Mouse (Mus musculus) kidney, embryonic 16.5 days (tissue): ENCODE measurements around the gene Lgsn. TPM values are rescaled to one million over a fixed set of nuclear protein-coding genes. Genes with fewer than 3 reads are reported as not detected.
A peak's percentile ranks its signal among the peaks of the same experiment; 100 is the strongest.

ENCODE experiments used
- ATAC-seq: fragments of 200-750 bp; cut with Nextera tagmentation; 2 replicates; pipeline ENCODE4 v1.8.0; 2017; ENCODE audit warnings: moderate TSS enrichment; ENCODE audit not compliant: low FRiP score, low TSS enrichment
- H3K27ac ChIP-seq: fragments of 300-500 bp; sonication (generic); 2 replicates; pipeline ENCODE4 v1.5.1; 2014; ENCODE audit warnings: low read length
- H3K27me3 ChIP-seq: fragments of 300-500 bp; sonication (generic); 2 replicates; pipeline ENCODE4 v1.6.1; 2014; ENCODE audit warnings: low read length, control low read depth, mixed read lengths; ENCODE audit not compliant: insufficient read depth
- H3K36me3 ChIP-seq: fragments of 300-500 bp; sonication (generic); 2 replicates; pipeline ENCODE4 v1.6.1; 2014; ENCODE audit warnings: low read length, control low read depth, mixed read lengths; ENCODE audit not compliant: insufficient read depth
- H3K4me1 ChIP-seq: fragments of 300-500 bp; sonication (generic); 2 replicates; pipeline ENCODE4 v1.6.1; 2014; ENCODE audit warnings: low read length, control low read depth, mixed read lengths; ENCODE audit not compliant: insufficient read depth
- H3K4me2 ChIP-seq: fragments of 300-500 bp; sonication (generic); replicated peaks from 2 replicates; pipeline ENCODE4 v1.6.1; 2014; ENCODE audit warnings: low read depth, low read length
- H3K4me3 ChIP-seq: fragments of 300-500 bp; sonication (generic); 2 replicates; pipeline ENCODE4 v1.5.1; 2014; ENCODE audit warnings: mild to moderate bottlenecking, low read length
- H3K9ac ChIP-seq: fragments of 300-500 bp; sonication (generic); replicated peaks from 2 replicates; pipeline ENCODE4 v1.6.1; 2014; ENCODE audit warnings: low read length
- H3K9me3 ChIP-seq: fragments of 300-500 bp; sonication (generic); 2 replicates; pipeline ENCODE4 v1.6.1; 2016; ENCODE audit warnings: low read length, control low read depth
- WGBS: fragments of 180-500 bp; shearing (Covaris S2); extraction: QIAGEN DNeasy Blood & Tissue Kit; methylation state at CpG from one replicate; pipeline ENCODE4 v1.1.7; 2014; 5-methylcytosine and 5-hydroxymethylcytosine counted together
- polyA plus RNA-seq: library from polyadenylated mRNA; unstranded; fragments of >200 nt; fragmentation: Nextera tagmentation; extraction: Ambion mirVana; gene quantifications from 2 replicates; pipeline ENCODE4 v1.2.1, GENCODE M21; 2015

The Lgsn gene
- polyA plus RNA-seq, 1 experiment from 2014 or later: not detected

- Histone ChIP-seq H3K9me3 (no peaks in the 10 kb centered on the region), H3K27me3 (no peaks in the 10 kb centered on the region), H3K36me3 (no peaks in the 10 kb centered on the region), H3K4me2 (no peak overlapping the region), H3K4me1 (no peaks in the 10 kb centered on the region), H3K4me3 (no peak overlapping the region), H3K27ac (no peak overlapping the region), H3K9ac (no peak overlapping the region)
- WGBS: 50% methylated on average over 18 of the region's 18 CpGs
- ATAC-seq: peak; percentile 70; the same call in 1 of the 2 replicates
Measured at GRCm38 (mm10) chr1:31164527-31165189, 11.5 kb upstream of the Lgsn start.

GRCm38 (mm10) chr1:31165326-31166121, 10.7 kb upstream of the Lgsn start:
- Histone ChIP-seq H3K36me3 (no peaks in the 10 kb centered on the region), H3K4me1 (no peaks in the 10 kb centered on the region), H3K9me3 (no peaks in the 10 kb centered on the region), H3K4me2 (no peak overlapping the region), H3K4me3 (no peak overlapping the region), H3K9ac (no peak overlapping the region), H3K27me3 (no peaks in the 10 kb centered on the region), H3K27ac (no peak overlapping the region)
- 87% methylated on average over 7 of the region's 7 CpGs for WGBS
- no peak for ATAC-seq

GRCm38 (mm10) chr1:31175401-31175800, 800 bp upstream of the Lgsn start:
- 79% methylated on average over 3 of the region's 3 CpGs for WGBS
- no peak overlapping the region for H3K27ac ChIP-seq
- H3K4me1 ChIP-seq: no peaks in the 10 kb centered on the region
- no peaks in the 10 kb centered on the region for H3K36me3 ChIP-seq
- H3K27me3 ChIP-seq: no peaks in the 10 kb centered on the region
- no peak for ATAC-seq
- H3K9me3 ChIP-seq: no peaks in the 10 kb centered on the region
- no peak overlapping the region for H3K9ac ChIP-seq
- H3K4me3 ChIP-seq: no peak overlapping the region
- H3K4me2 ChIP-seq: no peak overlapping the region

GRCm38 (mm10) chr1:31178264-31178663, 2.1 kb downstream of the Lgsn start:
- no peak overlapping the region for H3K4me2 ChIP-seq
- H3K4me3 ChIP-seq: no peak overlapping the region
- no peak for ATAC-seq
- 71% methylated on average over 1 of the region's 1 CpGs for WGBS
- no peaks in the 10 kb centered on the region for H3K27me3 ChIP-seq
- no peaks in the 10 kb centered on the region for H3K9me3 ChIP-seq
- no peak overlapping the region for H3K27ac ChIP-seq
- H3K4me1 ChIP-seq: no peaks in the 10 kb centered on the region
- no peaks in the 10 kb centered on the region for H3K36me3 ChIP-seq
- H3K9ac ChIP-seq: no peak overlapping the region

GRCm38 (mm10) chr1:31190237-31190866, 14.2 kb downstream of the Lgsn start:
- WGBS: 52% methylated on average over 10 of the region's 10 CpGs
- Histone ChIP-seq H3K27ac (no peak overlapping the region), H3K9me3 (no peaks in the 10 kb centered on the region), H3K4me2 (no peak overlapping the region), H3K36me3 (no peaks in the 10 kb centered on the region), H3K4me1 (no peaks in the 10 kb centered on the region), H3K4me3 (no peak overlapping the region), H3K9ac (no peak overlapping the region), H3K27me3 (no peaks in the 10 kb centered on the region)
- peak; percentile 57; the same call in 1 of the 2 replicates for ATAC-seq

- 84% methylated on average over 1 of the region's 1 CpGs for WGBS
- Histone ChIP-seq H3K9me3 (no peaks in the 10 kb centered on the region), H3K27ac (no peak overlapping the region), H3K4me3 (no peak overlapping the region), H3K9ac (no peak overlapping the region), H3K4me1 (no peaks in the 10 kb centered on the region), H3K4me2 (no peak overlapping the region), H3K36me3 (no peaks in the 10 kb centered on the region), H3K27me3 (no peaks in the 10 kb centered on the region)
- ATAC-seq: no peak
Measured at GRCm38 (mm10) chr1:31195633-31196032, 19.4 kb downstream of the Lgsn start.

- Histone ChIP-seq H3K36me3 (no peaks in the 10 kb centered on the region), H3K9me3 (no peaks in the 10 kb centered on the region), H3K27ac (no peak overlapping the region), H3K27me3 (no peaks in the 10 kb centered on the region), H3K4me3 (no peak overlapping the region), H3K4me2 (no peak overlapping the region), H3K9ac (no peak overlapping the region), H3K4me1 (no peaks in the 10 kb centered on the region)
- ATAC-seq: no peak
- WGBS: 92% methylated on average over 3 of the region's 3 CpGs
Measured at GRCm38 (mm10) chr1:31196959-31197358, 20.8 kb downstream of the Lgsn start.

- WGBS: 86% methylated on average over 10 of the region's 10 CpGs
- ATAC-seq: no peak
- H3K4me3 ChIP-seq: no peak overlapping the region
- H3K4me1 ChIP-seq: no peaks in the 10 kb centered on the region
- no peaks in the 10 kb centered on the region for H3K36me3 ChIP-seq
- no peaks in the 10 kb centered on the region for H3K9me3 ChIP-seq
- H3K4me2 ChIP-seq: no peak overlapping the region
- H3K27me3 ChIP-seq: no peaks in the 10 kb centered on the region
- no peak overlapping the region for H3K27ac ChIP-seq
- H3K9ac ChIP-seq: no peak overlapping the region
Measured at GRCm38 (mm10) chr1:31203771-31204170, 27.6 kb downstream of the Lgsn start.

- no peak for ATAC-seq
- Histone ChIP-seq H3K9ac (no peak overlapping the region), H3K27me3 (no peaks in the 10 kb centered on the region), H3K27ac (no peak overlapping the region), H3K4me2 (no peak overlapping the region), H3K4me1 (no peaks in the 10 kb centered on the region), H3K36me3 (no peaks in the 10 kb centered on the region), H3K4me3 (no peak overlapping the region), H3K9me3 (no peaks in the 10 kb centered on the region)
- WGBS: 80% methylated on average over 7 of the region's 7 CpGs
Measured at GRCm38 (mm10) chr1:31205346-31205745, 29.1 kb downstream of the Lgsn start.

- no peaks in the 10 kb centered on the region for H3K4me1 ChIP-seq
- H3K27ac ChIP-seq: no peak overlapping the region
- H3K27me3 ChIP-seq: no peaks in the 10 kb centered on the region
- ATAC-seq: no peak
- no peak overlapping the region for H3K9ac ChIP-seq
- no peaks in the 10 kb centered on the region for H3K36me3 ChIP-seq
- H3K4me3 ChIP-seq: no peak overlapping the region
- H3K9me3 ChIP-seq: no peaks in the 10 kb centered on the region
- WGBS: 80% methylated on average over 3 of the region's 3 CpGs
- no peak overlapping the region for H3K4me2 ChIP-seq
Measured at GRCm38 (mm10) chr1:31205770-31206169, 29.6 kb downstream of the Lgsn start.
